Comparison of ENCODE assay signal across 10 mouse cellular contexts in genomic region chr16:18386972-18387371, GRCm38 (mm10). TPM values are rescaled to one million over a fixed set of nuclear protein-coding genes. Genes with fewer than 3 reads are reported as not detected.
DNase-seq lines count a peak whose midpoint lies in the region; ATAC-seq and TF ChIP-seq lines count a peak whose summit lies in the region.
"Had no signal": no experiment of that assay in that cellular context is flagged by ENCODE, and none has a peak within 500 bp of the region (broad histone marks: within the 10 kb centered on the region; RNA-seq: fewer than 3 reads in every experiment).

No protein-coding gene starts in this region.

- H3K9ac ChIP-seq in midbrain, embryonic 16.5 days (ENCODE audit: low read depth, low read length) = no peak overlapping the region
- H3K9ac ChIP-seq in midbrain, postnatal 0 days (replicated peaks; ENCODE audit: low read length, poor library complexity, severe bottlenecking) = no peak overlapping the region
- H3K9ac ChIP-seq in embryonic facial prominence, embryonic 13.5 days = 0 out of 2 replicates have a peak overlapping the region, but pooled peaks have one; percentile 16
- H3K9ac ChIP-seq in liver, embryonic 14.5 days (replicated peaks) = peak overlapping the region; percentile 12; the same call in 1 of the 2 replicates

- peak overlapping the region; percentile 34 for H3K27ac ChIP-seq in midbrain, embryonic 16.5 days (ENCODE audit: low read length)
- H3K27ac ChIP-seq in midbrain, postnatal 0 days (ENCODE audit: low read depth, low read length) = no peak overlapping the region
- H3K27ac ChIP-seq in embryonic facial prominence, embryonic 13.5 days = no peak overlapping the region
- peak overlapping the region; percentile 46 for H3K27ac ChIP-seq in liver, embryonic 14.5 days

- DNase-seq in cerebellum, adult 8-10 months = peak; percentile 11
- no peak for DNase-seq in midbrain, postnatal 0 days (ENCODE audit: low spot score)
- DNase-seq in liver, embryonic 14.5 days (ENCODE audit: low read depth in 3 of 3, low spot score in 3 of 3) = no peak
- no peak for DNase-seq in left cerebral cortex, postnatal 14 days (ENCODE audit: low spot score in 2 of 2)
- DNase-seq in urinary bladder, adult 2 months (ENCODE audit: low spot score) = no peak

- peaks cover 22% of the 10 kb centered on the region for H3K4me1 ChIP-seq in midbrain, embryonic 16.5 days (ENCODE audit: control insufficient read depth, insufficient read depth, low read length)
- H3K4me1 ChIP-seq in midbrain, postnatal 0 days (ENCODE audit: insufficient read depth, low read length) = no peaks in the 10 kb centered on the region
- H3K4me1 ChIP-seq in embryonic facial prominence, embryonic 13.5 days = peaks cover 28% of the 10 kb centered on the region
- H3K4me1 ChIP-seq in liver, embryonic 14.5 days (replicated peaks; ENCODE audit: control insufficient read depth in 2 of 2, insufficient read depth in 2 of 2, low read length in 1 of 2) = peaks cover 32 to 47% of the 10 kb centered on the region in 2 experiments

- no peaks in the 10 kb centered on the region for H3K9me3 ChIP-seq in midbrain, embryonic 16.5 days (replicated peaks; ENCODE audit: control insufficient read depth, low read length, poor library complexity, severe bottlenecking)
- H3K9me3 ChIP-seq in midbrain, postnatal 0 days (ENCODE audit: low read length) = no peaks in the 10 kb centered on the region
- no peaks in the 10 kb centered on the region for H3K9me3 ChIP-seq in embryonic facial prominence, embryonic 13.5 days
- H3K9me3 ChIP-seq in liver, embryonic 14.5 days (ENCODE audit: control insufficient read depth, low read length) = no peaks in the 10 kb centered on the region

- no peak for TF ChIP-seq CTCF in midbrain, postnatal 0 days (IDR thresholded peaks at IDR 0.05)
- TF ChIP-seq CTCF in liver, embryonic 14.5 days (IDR thresholded peaks at IDR 0.05; ENCODE audit: low read depth) = no peak

- WGBS in midbrain, embryonic 16.5 days = 63% methylated on average over 3 of the region's 3 CpGs
- WGBS in midbrain, postnatal 0 days = 60% methylated on average over 3 of the region's 3 CpGs
- WGBS in embryonic facial prominence, embryonic 13.5 days = 66% methylated on average over 3 of the region's 3 CpGs
- 43% methylated on average over 3 of the region's 3 CpGs for WGBS in liver, embryonic 14.5 days (ENCODE audit: insufficient replicate concordance)

- no peak for ATAC-seq in cerebellum, adult (ENCODE audit: insufficient number of reproducible peaks, low FRiP score, low TSS enrichment)
- ATAC-seq in midbrain, embryonic 16.5 days = no peak
- no peak for ATAC-seq in midbrain, postnatal 0 days (ENCODE audit: low FRiP score)
- no peak for ATAC-seq in embryonic facial prominence, embryonic 13.5 days (ENCODE audit: insufficient number of reproducible peaks, insufficient read depth, low FRiP score, low TSS enrichment, low read depth)
- no peak for ATAC-seq in liver, embryonic 14.5 days (ENCODE audit: insufficient read depth)
- ATAC-seq: forebrain, embryonic 16.5 days; inflammation-experienced regulatory T-cells, adult 6 months had no signal

- TF ChIP-seq EP300 in liver, embryonic 14.5 days (IDR thresholded peaks at IDR 0.05; ENCODE audit: low read depth) = no peak

- H3K27me3 ChIP-seq in midbrain, embryonic 16.5 days (ENCODE audit: control insufficient read depth, insufficient read depth, low read depth, low read length) = no peaks in the 10 kb centered on the region
- no peaks in the 10 kb centered on the region for H3K27me3 ChIP-seq in midbrain, postnatal 0 days (ENCODE audit: insufficient read depth, low read length)
- H3K27me3 ChIP-seq in embryonic facial prominence, embryonic 13.5 days = no peaks in the 10 kb centered on the region
- H3K27me3 ChIP-seq in liver, embryonic 14.5 days (ENCODE audit: control insufficient read depth, insufficient read depth, low read length) = no peaks in the 10 kb centered on the region

- intact Hi-C loops in left cerebral cortex, postnatal 14 days (cut with DNase I) = no loop called here

- H3K4me3 ChIP-seq in midbrain, embryonic 16.5 days (ENCODE audit: low read depth, low read length) = no peak overlapping the region
- no peak overlapping the region for H3K4me3 ChIP-seq in midbrain, postnatal 0 days (ENCODE audit: low read depth, low read length)
- no peak overlapping the region for H3K4me3 ChIP-seq in embryonic facial prominence, embryonic 13.5 days
- no peak overlapping the region for H3K4me3 ChIP-seq in liver, embryonic 14.5 days (ENCODE audit: insufficient read depth in 1 of 2, low read depth in 2 of 2, low read length in 2 of 2)

- H3K36me3 ChIP-seq in midbrain, embryonic 16.5 days (ENCODE audit: control insufficient read depth, insufficient read depth, low read length) = peaks cover 2% of the 10 kb centered on the region; the same call in 1 of the 2 replicates
- peaks cover 5% of the 10 kb centered on the region; the same call in 1 of the 2 replicates for H3K36me3 ChIP-seq in midbrain, postnatal 0 days (ENCODE audit: insufficient read depth, low read length)
- H3K36me3 ChIP-seq in embryonic facial prominence, embryonic 13.5 days = no peaks in the 10 kb centered on the region
- H3K36me3 ChIP-seq in liver, embryonic 14.5 days (replicated peaks; ENCODE audit: control insufficient read depth, insufficient read depth, low read depth) = no peaks in the 10 kb centered on the region

- no peak overlapping the region for H3K4me2 ChIP-seq in midbrain, embryonic 16.5 days (ENCODE audit: low read length)
- H3K4me2 ChIP-seq in midbrain, postnatal 0 days (ENCODE audit: low read depth, low read length, poor library complexity, severe bottlenecking) = no peak overlapping the region
- no peak overlapping the region for H3K4me2 ChIP-seq in embryonic facial prominence, embryonic 13.5 days
- peak overlapping the region; percentile 59 for H3K4me2 ChIP-seq in liver, embryonic 14.5 days (ENCODE audit: low read depth)

RNA-seq across cellular contexts. Expression of gene Arvcf, which starts 39.0 kb away (rescaled TPM):
- polyA plus RNA-seq in midbrain, embryonic 16.5 days (2015; fragmentation: Nextera tagmentation; extraction: Ambion mirVana) = 77.1 and 80.2 TPM in 2 replicates
- total RNA-seq in midbrain, postnatal 0 days (2014; rRNA removed) = 161 and 219 TPM in 2 replicates
- 54.5 and 60.6 TPM in 2 replicates for polyA plus RNA-seq in midbrain, postnatal 0 days (2015; fragmentation: Nextera tagmentation; extraction: Ambion mirVana)
- polyA plus RNA-seq in embryonic facial prominence, embryonic 13.5 days (2015; fragmentation: Nextera tagmentation; extraction: Ambion mirVana) = 30.8 and 33.6 TPM in 2 replicates
- 6.0 and 6.4 TPM in 2 replicates for polyA plus RNA-seq in liver, embryonic 14.5 days (2012; rRNA removed)
- 4.7 and 7.4 TPM in 2 replicates for polyA plus RNA-seq in liver, embryonic 14.5 days (2014; fragmentation: Nextera tagmentation; extraction: Ambion mirVana)
- 10 to 100 TPM; 41.4 to 42.3 TPM for total RNA-seq in left cerebral cortex, postnatal 14 days (2021)
- polyA plus RNA-seq in urinary bladder, adult 2 months (2012; rRNA removed) = 15.6 and 17.3 TPM in 2 replicates

RNA-seq across cellular contexts. Expression of gene Tango2, which starts 39.1 kb away (rescaled TPM):
- polyA plus RNA-seq in midbrain, embryonic 16.5 days (2015; fragmentation: Nextera tagmentation; extraction: Ambion mirVana) = 78.7 and 82.5 TPM in 2 replicates
- total RNA-seq in midbrain, postnatal 0 days (2014; rRNA removed) = 40.3 and 44.1 TPM in 2 replicates
- 88.0 and 94.8 TPM in 2 replicates for polyA plus RNA-seq in midbrain, postnatal 0 days (2015; fragmentation: Nextera tagmentation; extraction: Ambion mirVana)
- polyA plus RNA-seq in embryonic facial prominence, embryonic 13.5 days (2015; fragmentation: Nextera tagmentation; extraction: Ambion mirVana) = 27.6 and 30.6 TPM in 2 replicates
- 44.3 and 44.5 TPM in 2 replicates for polyA plus RNA-seq in liver, embryonic 14.5 days (2012; rRNA removed)
- polyA plus RNA-seq in liver, embryonic 14.5 days (2014; fragmentation: Nextera tagmentation; extraction: Ambion mirVana) = 58.8 and 70.3 TPM in 2 replicates
- 100 to 1,000 TPM; 122 to 135 TPM for total RNA-seq in left cerebral cortex, postnatal 14 days (2021)
- 36.6 and 43.0 TPM in 2 replicates for polyA plus RNA-seq in urinary bladder, adult 2 months (2012; rRNA removed)

RNA-seq across cellular contexts. Expression of gene Txnrd2, which starts 39.2 kb away (rescaled TPM):
- polyA plus RNA-seq in midbrain, embryonic 16.5 days (2015; fragmentation: Nextera tagmentation; extraction: Ambion mirVana) = 36.6 and 37.0 TPM in 2 replicates
- 13.3 and 22.9 TPM in 2 replicates for total RNA-seq in midbrain, postnatal 0 days (2014; rRNA removed)
- polyA plus RNA-seq in midbrain, postnatal 0 days (2015; fragmentation: Nextera tagmentation; extraction: Ambion mirVana) = 38.3 and 42.6 TPM in 2 replicates
- polyA plus RNA-seq in embryonic facial prominence, embryonic 13.5 days (2015; fragmentation: Nextera tagmentation; extraction: Ambion mirVana) = 14.9 and 17.7 TPM in 2 replicates
- 79.9 and 113 TPM in 2 replicates for polyA plus RNA-seq in liver, embryonic 14.5 days (2012; rRNA removed)
- 110 and 112 TPM in 2 replicates for polyA plus RNA-seq in liver, embryonic 14.5 days (2014; fragmentation: Nextera tagmentation; extraction: Ambion mirVana)
- 10 to 100 TPM; 18.9 to 25.2 TPM for total RNA-seq in left cerebral cortex, postnatal 14 days (2021)
- polyA plus RNA-seq in urinary bladder, adult 2 months (2012; rRNA removed) = 16.5 and 21.5 TPM in 2 replicates

RNA-seq across cellular contexts. Expression of gene Comt, which starts 39.7 kb away (rescaled TPM):
- 96.6 and 112 TPM in 2 replicates for polyA plus RNA-seq in midbrain, embryonic 16.5 days (2015; fragmentation: Nextera tagmentation; extraction: Ambion mirVana)
- total RNA-seq in midbrain, postnatal 0 days (2014; rRNA removed) = 62.3 and 74.6 TPM in 2 replicates
- polyA plus RNA-seq in midbrain, postnatal 0 days (2015; fragmentation: Nextera tagmentation; extraction: Ambion mirVana) = 95.0 and 103 TPM in 2 replicates
- polyA plus RNA-seq in embryonic facial prominence, embryonic 13.5 days (2015; fragmentation: Nextera tagmentation; extraction: Ambion mirVana) = 73.9 and 78.8 TPM in 2 replicates
- polyA plus RNA-seq in liver, embryonic 14.5 days (2012; rRNA removed) = 73.8 and 84.7 TPM in 2 replicates
- polyA plus RNA-seq in liver, embryonic 14.5 days (2014; fragmentation: Nextera tagmentation; extraction: Ambion mirVana) = 69.8 and 80.4 TPM in 2 replicates
- 10 to 100 TPM; 74.2 to 80.8 TPM for total RNA-seq in left cerebral cortex, postnatal 14 days (2021)
- 169 and 205 TPM in 2 replicates for polyA plus RNA-seq in urinary bladder, adult 2 months (2012; rRNA removed)

Comparison
In these comparisons a context has a peak if more than half of its experiments do, and no peak if none do; other contexts are left out.
1. H3K27ac ChIP-seq: peak in midbrain, embryonic 16.5 days (single experiment) and liver, embryonic 14.5 days (single experiment); none in midbrain, postnatal 0 days (single experiment) and embryonic facial prominence, embryonic 13.5 days (single experiment).
2. H3K9ac ChIP-seq: peak in embryonic facial prominence, embryonic 13.5 days (single experiment) and liver, embryonic 14.5 days (single experiment); none in midbrain, embryonic 16.5 days (single experiment) and midbrain, postnatal 0 days (single experiment).